Mouse (Mus musculus) olfactory bulb, adult 2 months (tissue): ENCODE results near the gene Pigu.

ENCODE experiments used
- CTCF ChIP-seq: fragments of 200-500 bp; IDR thresholded peaks from 2 replicates; pipeline ENCODE4 v1.5.1; 2012; ENCODE audit warnings: low read depth, mild to moderate bottlenecking, low read length, moderate library complexity; ENCODE audit not compliant: insufficient read depth
- POLR2A ChIP-seq: fragments of 200-500 bp; IDR thresholded peaks from 2 replicates; pipeline ENCODE4 v1.6.1; 2012; ENCODE audit warnings: mild to moderate bottlenecking, low read depth, low read length, moderate library complexity; ENCODE audit not compliant: insufficient read depth

DNA sequence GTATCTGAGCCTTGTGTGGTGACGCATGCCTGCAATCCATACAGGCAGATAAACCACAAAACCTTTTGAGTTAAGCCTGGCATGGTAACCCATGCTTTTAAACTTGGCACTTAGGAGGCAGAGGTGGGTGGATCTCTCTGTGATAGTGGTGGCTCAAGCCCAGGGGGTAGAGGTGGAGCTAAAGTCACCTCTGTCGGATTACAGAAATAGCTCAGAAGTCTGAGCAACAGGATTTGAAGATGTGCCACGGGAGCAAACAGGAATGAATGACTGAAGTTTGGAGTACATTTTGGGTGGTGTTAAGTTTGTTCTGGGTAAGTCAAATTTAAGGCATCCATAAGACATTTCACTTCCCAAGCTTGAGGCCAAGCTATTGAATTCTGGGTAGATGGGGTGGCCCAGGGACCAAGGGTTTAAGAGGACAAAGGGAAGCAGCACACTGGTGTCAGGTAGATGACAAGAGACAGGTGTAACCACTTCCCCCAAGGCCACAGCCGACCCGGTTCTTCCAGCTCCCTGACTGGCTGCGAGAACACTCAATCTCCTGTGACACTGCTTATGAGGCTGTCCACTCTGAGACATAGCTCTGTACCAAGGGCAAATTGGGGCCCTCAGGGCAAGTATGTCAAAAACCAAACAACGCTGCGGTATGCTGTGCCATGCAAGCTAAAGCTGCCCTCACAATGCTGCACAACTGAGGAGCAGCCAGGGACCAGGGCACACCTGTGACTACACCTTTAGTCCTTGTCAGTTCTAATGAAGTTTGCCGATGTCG is 84.6 kb downstream of the Pigu start:
- TF ChIP-seq CTCF: no peak
- TF ChIP-seq POLR2A: no peak
